Mouse (Mus musculus): ENCODE results near the gene Cd2ap. TPM values are rescaled to one million over a fixed set of nuclear protein-coding genes. Genes with fewer than 3 reads are reported as not detected.
A peak's percentile ranks its signal among the peaks of the same experiment; 100 is the strongest.
"Not testable (repeated sequence)": the region's sequence is repeated elsewhere in the genome, so short reads cannot be mapped to it uniquely, and the experiment has no call there.

The Cd2ap gene
- total RNA-seq (2014; fragmentation: Nextera tagmentation) (15.0 and 15.9 TPM in 2 replicates), total RNA-seq (2017) (12.3 and 12.8 TPM in 2 replicates)

GRCm38 (mm10) chr17:42876001-42876903 is at the start of gene Cd2ap:
Gene Cd2ap (minus strand): TSS chr17:42876665.
- ATAC-seq (replicated peaks; ENCODE audit: low FRiP score, low TSS enrichment, poor library complexity, severe bottlenecking) = peak; percentile 86

GRCm38 (mm10) chr17:42924731-42925130 is 48.3 kb upstream of the Cd2ap start:
- no peak for ATAC-seq (replicated peaks; ENCODE audit: low FRiP score, low TSS enrichment, poor library complexity, severe bottlenecking)

GRCm38 (mm10) chr17:42918810-42919209 is 42.3 kb upstream of the Cd2ap start:
- no peak for ATAC-seq (replicated peaks; ENCODE audit: low FRiP score, low TSS enrichment, poor library complexity, severe bottlenecking)

- ATAC-seq (replicated peaks; ENCODE audit: low FRiP score, low TSS enrichment, poor library complexity, severe bottlenecking) = 0 out of 2 replicates have a peak, but pooled peaks have one; percentile 26
Observed at GRCm38 (mm10) chr17:42914726-42915125, 38.3 kb upstream of the Cd2ap start.

GRCm38 (mm10) chr17:42912193-42912592 is 35.7 kb upstream of the Cd2ap start:
- ATAC-seq (replicated peaks; ENCODE audit: low FRiP score, low TSS enrichment, poor library complexity, severe bottlenecking) = no peak

- no peak for ATAC-seq (replicated peaks; ENCODE audit: low FRiP score, low TSS enrichment, poor library complexity, severe bottlenecking)
Observed at GRCm38 (mm10) chr17:42910476-42910875, 34.0 kb upstream of the Cd2ap start.

GRCm38 (mm10) chr17:42909376-42909775 is 32.9 kb upstream of the Cd2ap start:
- no peak for ATAC-seq (replicated peaks; ENCODE audit: low FRiP score, low TSS enrichment, poor library complexity, severe bottlenecking)

GRCm38 (mm10) chr17:42908744-42909370 is 32.4 kb upstream of the Cd2ap start:
- ATAC-seq (replicated peaks; ENCODE audit: low FRiP score, low TSS enrichment, poor library complexity, severe bottlenecking) = no peak

- ATAC-seq (replicated peaks; ENCODE audit: low FRiP score, low TSS enrichment, poor library complexity, severe bottlenecking) = no peak
Observed at GRCm38 (mm10) chr17:42908136-42908535, 31.7 kb upstream of the Cd2ap start.

- ATAC-seq (replicated peaks; ENCODE audit: low FRiP score, low TSS enrichment, poor library complexity, severe bottlenecking) = not testable (repeated sequence)
Observed at GRCm38 (mm10) chr17:42906456-42906855, 30.0 kb upstream of the Cd2ap start.

GRCm38 (mm10) chr17:42905919-42906318 is 29.5 kb upstream of the Cd2ap start:
- ATAC-seq (replicated peaks; ENCODE audit: low FRiP score, low TSS enrichment, poor library complexity, severe bottlenecking) = no peak

- ATAC-seq (replicated peaks; ENCODE audit: low FRiP score, low TSS enrichment, poor library complexity, severe bottlenecking) = no peak
Observed at GRCm38 (mm10) chr17:42900795-42901194, 24.3 kb upstream of the Cd2ap start.

- ATAC-seq (replicated peaks; ENCODE audit: low FRiP score, low TSS enrichment, poor library complexity, severe bottlenecking) = no peak
Observed at GRCm38 (mm10) chr17:42887282-42887707, 10.8 kb upstream of the Cd2ap start.

- ATAC-seq (replicated peaks; ENCODE audit: low FRiP score, low TSS enrichment, poor library complexity, severe bottlenecking) = peak; percentile 46
Observed at GRCm38 (mm10) chr17:42885091-42885501, 8.6 kb upstream of the Cd2ap start.

GRCm38 (mm10) chr17:42884382-42884781 is 7.9 kb upstream of the Cd2ap start:
- peak; percentile 40; the same call in 1 of the 2 replicates for ATAC-seq (replicated peaks; ENCODE audit: low FRiP score, low TSS enrichment, poor library complexity, severe bottlenecking)

- ATAC-seq (replicated peaks; ENCODE audit: low FRiP score, low TSS enrichment, poor library complexity, severe bottlenecking) = peak; percentile 80
Observed at GRCm38 (mm10) chr17:42883769-42884168, 7.3 kb upstream of the Cd2ap start.

GRCm38 (mm10) chr17:42883315-42883714 is 6.8 kb upstream of the Cd2ap start:
- ATAC-seq (replicated peaks; ENCODE audit: low FRiP score, low TSS enrichment, poor library complexity, severe bottlenecking) = peak; percentile 54

GRCm38 (mm10) chr17:42882873-42883272 is 6.4 kb upstream of the Cd2ap start:
- ATAC-seq (replicated peaks; ENCODE audit: low FRiP score, low TSS enrichment, poor library complexity, severe bottlenecking) = peak; percentile 49; the same call in 1 of the 2 replicates

- no peak for ATAC-seq (replicated peaks; ENCODE audit: low FRiP score, low TSS enrichment, poor library complexity, severe bottlenecking)
Observed at GRCm38 (mm10) chr17:42876904-42877425, 500 bp upstream of the Cd2ap start.

- ATAC-seq (replicated peaks; ENCODE audit: low FRiP score, low TSS enrichment, poor library complexity, severe bottlenecking) = no peak
Observed at GRCm38 (mm10) chr17:42875571-42876000, 879 bp downstream of the Cd2ap start.

Measured in megakaryocyte-erythroid progenitor cell, adult 5-6 weeks (primary cell).